Mouse (Mus musculus) ES-Bruce4 (cell line): ENCODE data around the gene Pdzk1ip1. TPM values are rescaled to one million over a fixed set of nuclear protein-coding genes. Genes with fewer than 3 reads are reported as not detected.

Source experiments
- H3K27ac ChIP-seq: 2 replicates; pipeline ENCODE4 v1.5.1; 2012; ENCODE audit warnings: low read length, inconsistent platforms; ENCODE audit not compliant: insufficient read depth
- H3K27me3 ChIP-seq: 2 replicates; pipeline ENCODE4 v1.6.1; 2012; ENCODE audit warnings: mild to moderate bottlenecking, low read length, inconsistent platforms; ENCODE audit not compliant: control insufficient read depth, poor library complexity, insufficient read depth, severe bottlenecking
- H3K36me3 ChIP-seq: 2 replicates; pipeline ENCODE4 v1.6.1; 2012; ENCODE audit warnings: inconsistent platforms, mild to moderate bottlenecking, low read length, moderate library complexity; ENCODE audit not compliant: control insufficient read depth, poor library complexity, insufficient read depth, severe bottlenecking
- H3K4me1 ChIP-seq: one replicate; pipeline ENCODE4 v1.8.1; 2011; ENCODE audit warnings: low read length; ENCODE audit not compliant: control insufficient read depth, insufficient read depth
- H3K4me3 ChIP-seq: 2 replicates; pipeline ENCODE4 v1.5.1; 2011; ENCODE audit warnings: low read depth, mild to moderate bottlenecking, low read length
- H3K9ac ChIP-seq: 2 replicates; pipeline ENCODE4 v1.6.1; 2012; ENCODE audit warnings: low read depth, mild to moderate bottlenecking, inconsistent platforms; ENCODE audit not compliant: poor library complexity, severe bottlenecking
- H3K9me3 ChIP-seq: replicated peaks from 2 replicates; pipeline ENCODE4 v1.6.1; 2012; ENCODE audit warnings: mild to moderate bottlenecking, low read length, inconsistent platforms; ENCODE audit not compliant: control insufficient read depth, poor library complexity, insufficient read depth, severe bottlenecking
- CTCF ChIP-seq: IDR thresholded peaks from one replicate; pipeline ENCODE4 v1.8.1; 2011; ENCODE audit warnings: low read depth, low read length
- EP300 ChIP-seq: IDR thresholded peaks from 2 replicates; pipeline ENCODE4 v1.6.1; 2011; ENCODE audit warnings: low read depth, low read length; ENCODE audit not compliant: insufficient read depth
- POLR2A ChIP-seq: IDR thresholded peaks from one replicate; pipeline ENCODE4 v1.8.1; 2011; ENCODE audit warnings: low read length; ENCODE audit not compliant: insufficient read depth
- polyA plus RNA-seq: library from polyadenylated mRNA; stranded (reverse); fragments of >200 nt; gene quantifications from 2 replicates; pipeline ENCODE4 v1.2.4, GENCODE M21; 2011; ENCODE audit warnings: low read depth; ENCODE audit not compliant: missing spikeins, insufficient read depth, insufficient read length

The Pdzk1ip1 gene
- polyA plus RNA-seq, 1 experiment: 4.7 TPM

GRCm38 (mm10) chr4:115058871-115059590 lies 29.5 kb upstream of the Pdzk1ip1 start:
- no peak for TF ChIP-seq CTCF
- no peak for TF ChIP-seq EP300
- TF ChIP-seq POLR2A: no peak
- H3K27me3 ChIP-seq: peaks cover 35% of the 10 kb centered on the region
- H3K4me1 ChIP-seq: no peaks in the 10 kb centered on the region
- no peak overlapping the region for H3K27ac ChIP-seq
- H3K9me3 ChIP-seq: no peaks in the 10 kb centered on the region
- H3K36me3 ChIP-seq: no peaks in the 10 kb centered on the region
- no peak overlapping the region for H3K4me3 ChIP-seq
- peak overlapping the region; percentile 19; the same call in 1 of the 2 replicates for H3K9ac ChIP-seq

- peak overlapping the region; percentile 19; the same call in 1 of the 2 replicates for H3K9ac ChIP-seq
- TF ChIP-seq CTCF: no peak
- no peak for TF ChIP-seq EP300
- TF ChIP-seq POLR2A: no peak
- H3K4me3 ChIP-seq: no peak overlapping the region
- no peak overlapping the region for H3K27ac ChIP-seq
- H3K4me1 ChIP-seq: no peaks in the 10 kb centered on the region
- H3K9me3 ChIP-seq: no peaks in the 10 kb centered on the region
- H3K27me3 ChIP-seq: peaks cover 34% of the 10 kb centered on the region
- no peaks in the 10 kb centered on the region for H3K36me3 ChIP-seq
These were observed 28.6 kb upstream of the Pdzk1ip1 start for GRCm38 (mm10) chr4:115059871-115060270.

- Histone ChIP-seq H3K9me3 (no peaks in the 10 kb centered on the region), H3K4me3 (no peak overlapping the region), H3K9ac (no peak overlapping the region), H3K36me3 (no peaks in the 10 kb centered on the region), H3K27me3 (peaks cover 30% of the 10 kb centered on the region), H3K4me1 (no peaks in the 10 kb centered on the region), H3K27ac (no peak overlapping the region)
- TF ChIP-seq CTCF (no peak), POLR2A (no peak), EP300 (no peak)
These were observed 27.8 kb upstream of the Pdzk1ip1 start for GRCm38 (mm10) chr4:115060753-115061152.

GRCm38 (mm10) chr4:115062540-115062874 lies 26.0 kb upstream of the Pdzk1ip1 start:
- Histone ChIP-seq H3K4me3 (no peak overlapping the region; the same call in 1 of the 2 replicates), H3K36me3 (no peaks in the 10 kb centered on the region), H3K4me1 (no peaks in the 10 kb centered on the region), H3K9me3 (no peaks in the 10 kb centered on the region), H3K27ac (no peak overlapping the region), H3K9ac (no peak overlapping the region), H3K27me3 (peaks cover 18% of the 10 kb centered on the region)
- TF ChIP-seq EP300 (no peak), POLR2A (no peak), CTCF (no peak)

- Histone ChIP-seq H3K9ac (peak overlapping the region; percentile 41; the same call in 1 of the 2 replicates), H3K4me3 (peak overlapping the region; percentile 30), H3K9me3 (no peaks in the 10 kb centered on the region), H3K36me3 (no peaks in the 10 kb centered on the region), H3K27me3 (peaks cover 14% of the 10 kb centered on the region), H3K4me1 (no peaks in the 10 kb centered on the region), H3K27ac (no peak overlapping the region)
- TF ChIP-seq CTCF: no peak
- TF ChIP-seq EP300: no peak
- TF ChIP-seq POLR2A: no peak
These were observed 25.5 kb upstream of the Pdzk1ip1 start for GRCm38 (mm10) chr4:115062875-115063517.
